Mouse (Mus musculus) CH12.LX (cell line): ENCODE measurements around the gene Rgs7.

Source experiments
- BHLHE40 ChIP-seq: IDR thresholded peaks from 2 replicates; pipeline ENCODE4 v1.6.1; 2011; ENCODE audit warnings: mild to moderate bottlenecking, low read depth, low read length, improper control_type of control experiment
- CTCF ChIP-seq, 2 experiments: IDR thresholded peaks in 1 of 2; conservative IDR thresholded peaks in 1 of 2; 2 replicates each; pipeline ENCODE4 v1.5.1; 2011 to 2012; ENCODE audit warnings: low read depth in 2 of 2, low read length in 2 of 2, improper control_type of control experiment in 1 of 2, inconsistent platforms in 1 of 2, mild to moderate bottlenecking in 1 of 2, moderate library complexity in 1 of 2
- E2F4 ChIP-seq: IDR thresholded peaks from 2 replicates; pipeline ENCODE4 v1.6.1; 2011; ENCODE audit warnings: low read depth, low read length, improper control_type of control experiment; ENCODE audit not compliant: insufficient replicate concordance
- RCOR1 ChIP-seq: conservative IDR thresholded peaks from 2 replicates; pipeline ENCODE4 v1.6.1; 2012; ENCODE audit warnings: low read depth, mild to moderate bottlenecking, inconsistent platforms, low read length, improper control_type of control experiment
- UBTF ChIP-seq: IDR thresholded peaks from 2 replicates; pipeline ENCODE4 v1.6.1; 2012; ENCODE audit warnings: low read depth, mild to moderate bottlenecking, inconsistent platforms, low read length, improper control_type of control experiment, moderate library complexity
- ZMIZ1 ChIP-seq: IDR thresholded peaks from 2 replicates; pipeline ENCODE4 v1.6.1; 2012; ENCODE audit warnings: low read depth, mild to moderate bottlenecking, inconsistent platforms, low read length, improper control_type of control experiment

- TF ChIP-seq ZMIZ1 (no peak), BHLHE40 (no peak), CTCF (conservative IDR thresholded peaks at IDR 0.05 in 1 of 2, IDR thresholded peaks at IDR 0.05 in 1 of 2; ENCODE audit: low read depth in 2 of 2, low read length in 2 of 2) (no peak), RCOR1 (no peak), UBTF (no peak), E2F4 (no peak)
Observed at GRCm38 (mm10) chr1:175514543-175514942, 22.2 kb upstream of the Rgs7 start.
